Mouse (Mus musculus): Measurements from ENCODE around the gene Krt24. TPM values are rescaled to one million over a fixed set of nuclear protein-coding genes. Genes with fewer than 3 reads are reported as not detected.
A peak's percentile ranks its signal among the peaks of the same experiment; 100 is the strongest.

Gene Krt24
- polyA plus RNA-seq, 1 experiment from 2014 or later: 2.9 TPM

DNA sequence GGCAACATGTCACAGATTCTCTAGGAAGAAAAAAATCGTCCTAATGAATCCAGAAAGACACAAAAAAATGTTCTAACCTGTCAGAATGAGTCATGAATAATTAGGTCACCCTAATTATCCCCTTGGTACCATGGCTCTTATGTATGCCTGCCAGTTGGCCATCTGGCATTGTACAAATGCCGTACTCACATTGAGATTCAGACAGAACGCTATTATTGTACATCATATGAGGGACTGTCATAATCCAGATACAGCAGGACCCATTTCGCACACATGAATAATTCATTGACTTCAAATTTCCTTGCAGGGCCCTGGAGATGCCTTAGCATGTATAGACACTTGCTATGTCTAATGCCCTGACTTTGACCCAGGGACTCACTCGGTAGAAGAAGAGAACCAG lies 1.1 kb downstream of the Krt24 start:
- no peak overlapping the region for H3K4me2 ChIP-seq (replicated peaks)
- no peaks in the 10 kb centered on the region for H3K27me3 ChIP-seq
- no peaks in the 10 kb centered on the region for H3K36me3 ChIP-seq
- ATAC-seq (ENCODE audit: insufficient number of reproducible peaks, low FRiP score, low TSS enrichment, low read depth): no peak
- peaks cover 4% of the 10 kb centered on the region for H3K4me1 ChIP-seq
- no peak overlapping the region for H3K27ac ChIP-seq (replicated peaks)
- no peaks in the 10 kb centered on the region for H3K9me3 ChIP-seq (replicated peaks)
- 64% methylated on average over 5 of the region's 5 CpGs for WGBS
- no peak overlapping the region for H3K9ac ChIP-seq
- H3K4me3 ChIP-seq (replicated peaks): no peak overlapping the region

DNA sequence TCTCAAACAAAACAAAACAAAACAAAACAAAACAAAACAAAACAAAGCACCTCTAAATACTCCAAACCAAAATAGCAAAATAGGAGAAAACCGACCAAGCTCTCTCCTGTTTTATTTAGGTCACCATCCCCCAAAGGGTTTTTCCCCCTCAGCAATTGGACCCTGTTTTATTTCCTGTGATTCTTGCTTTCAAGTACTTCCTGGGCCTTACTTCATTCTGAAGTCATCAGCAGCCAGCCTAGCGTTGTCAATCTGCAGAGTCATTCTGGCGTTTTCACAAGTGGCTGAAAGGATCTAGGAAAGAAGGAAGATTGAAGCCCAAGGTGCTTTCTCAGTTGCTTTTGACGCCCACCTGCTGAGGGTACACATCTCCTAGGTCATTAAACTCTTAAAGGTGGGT lies 1.7 kb downstream of the Krt24 start:
- Histone ChIP-seq H3K36me3 (no peaks in the 10 kb centered on the region), H3K9me3 (replicated peaks) (no peaks in the 10 kb centered on the region), H3K27me3 (no peaks in the 10 kb centered on the region), H3K4me2 (replicated peaks) (no peak overlapping the region), H3K4me1 (peaks cover 4% of the 10 kb centered on the region), H3K4me3 (replicated peaks) (no peak overlapping the region), H3K9ac (no peak overlapping the region), H3K27ac (replicated peaks) (no peak overlapping the region)
- no peak for ATAC-seq (ENCODE audit: insufficient number of reproducible peaks, low FRiP score, low TSS enrichment, low read depth)
- WGBS: 58% methylated on average over 4 of the region's 4 CpGs

DNA sequence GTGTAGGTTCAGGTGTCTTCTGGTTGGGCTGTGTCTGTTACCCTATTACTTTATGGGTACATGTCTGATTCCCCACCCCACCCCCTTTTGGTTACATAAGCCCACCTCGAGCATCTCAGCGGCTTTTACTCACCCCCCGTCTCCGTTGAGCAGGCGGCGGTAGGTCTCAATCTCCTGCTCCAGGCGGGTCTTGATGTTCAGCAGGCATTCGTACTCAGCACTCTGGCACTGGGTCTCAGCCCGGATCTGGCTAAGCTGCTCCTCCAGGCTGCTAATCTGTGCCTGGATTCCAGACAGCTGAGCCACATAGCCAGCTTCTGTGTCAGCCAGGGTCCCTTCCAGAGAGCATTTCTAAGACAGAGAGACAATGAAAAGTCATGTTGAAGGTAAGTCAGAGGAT lies 3.9 kb downstream of the Krt24 start:
- H3K9ac ChIP-seq: no peak overlapping the region
- WGBS: 66% methylated on average over 9 of the region's 9 CpGs
- no peak for ATAC-seq (ENCODE audit: insufficient number of reproducible peaks, low FRiP score, low TSS enrichment, low read depth)
- H3K4me3 ChIP-seq (replicated peaks): no peak overlapping the region
- no peak overlapping the region for H3K4me2 ChIP-seq (replicated peaks)
- no peaks in the 10 kb centered on the region for H3K36me3 ChIP-seq
- H3K27me3 ChIP-seq: no peaks in the 10 kb centered on the region
- H3K9me3 ChIP-seq (replicated peaks): no peaks in the 10 kb centered on the region
- peaks cover 7% of the 10 kb centered on the region for H3K4me1 ChIP-seq
- no peak overlapping the region for H3K27ac ChIP-seq (replicated peaks)

DNA sequence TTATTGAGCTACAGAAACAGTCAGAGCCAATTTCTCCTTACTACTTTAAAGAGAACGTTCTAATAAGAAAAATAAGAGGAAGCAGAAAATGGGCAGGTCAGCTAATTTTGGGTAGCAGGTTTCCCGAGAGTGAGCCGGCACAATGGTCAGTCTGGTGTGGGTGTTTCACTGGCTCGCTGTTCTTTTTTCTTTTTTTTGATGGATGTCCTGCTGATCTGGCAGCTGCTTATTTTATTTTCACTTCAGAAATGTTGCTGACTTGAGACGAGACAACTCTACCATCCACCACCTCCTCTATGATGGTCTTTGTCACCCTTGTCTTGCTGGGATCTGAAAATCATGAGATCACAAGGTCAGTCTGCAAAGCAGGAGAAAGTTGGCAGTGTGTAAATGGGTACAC lies 5.1 kb downstream of the Krt24 start:
- no peaks in the 10 kb centered on the region for H3K27me3 ChIP-seq
- no peak overlapping the region for H3K4me2 ChIP-seq (replicated peaks)
- H3K36me3 ChIP-seq: no peaks in the 10 kb centered on the region
- H3K9me3 ChIP-seq (replicated peaks): no peaks in the 10 kb centered on the region
- H3K9ac ChIP-seq: no peak overlapping the region
- WGBS: 75% methylated on average over 5 of the region's 5 CpGs
- no peak overlapping the region for H3K4me3 ChIP-seq (replicated peaks)
- no peak for ATAC-seq (ENCODE audit: insufficient number of reproducible peaks, low FRiP score, low TSS enrichment, low read depth)
- H3K4me1 ChIP-seq: peaks cover 6% of the 10 kb centered on the region
- H3K27ac ChIP-seq (replicated peaks): no peak overlapping the region

DNA sequence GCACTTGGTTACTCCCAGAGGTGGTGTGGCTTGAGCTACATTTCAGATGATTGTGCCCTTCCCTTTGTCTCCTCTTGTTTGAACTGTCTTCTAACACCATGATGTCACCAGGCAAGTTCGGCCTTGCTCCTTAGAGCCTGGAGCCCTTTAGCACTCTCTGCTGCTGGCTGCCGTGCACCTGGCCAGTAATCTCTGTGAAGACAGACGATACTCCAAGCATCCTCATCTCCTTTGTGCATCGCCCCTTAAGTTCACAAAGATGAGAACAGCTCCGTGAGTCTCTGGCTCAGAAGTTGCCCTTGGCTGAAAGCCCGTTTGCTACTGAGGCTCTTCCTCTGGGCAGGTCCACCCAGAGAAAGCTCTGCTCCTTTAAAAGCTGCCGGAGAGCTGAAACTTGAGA lies 8.3 kb downstream of the Krt24 start:
- H3K9me3 ChIP-seq (replicated peaks): no peaks in the 10 kb centered on the region
- peaks cover 3% of the 10 kb centered on the region; the same call in 1 of the 2 replicates for H3K4me1 ChIP-seq
- 0 out of 2 replicates have a peak overlapping the region, but pooled peaks have one; percentile 44 for H3K27ac ChIP-seq (replicated peaks)
- H3K9ac ChIP-seq: no peak overlapping the region
- H3K4me3 ChIP-seq (replicated peaks): no peak overlapping the region
- 31% methylated on average over 7 of the region's 7 CpGs for WGBS
- peaks cover 3% of the 10 kb centered on the region; the same call in 1 of the 2 replicates for H3K27me3 ChIP-seq
- no peak overlapping the region for H3K4me2 ChIP-seq (replicated peaks)
- ATAC-seq (ENCODE audit: insufficient number of reproducible peaks, low FRiP score, low TSS enrichment, low read depth): no peak
- H3K36me3 ChIP-seq: no peaks in the 10 kb centered on the region

DNA sequence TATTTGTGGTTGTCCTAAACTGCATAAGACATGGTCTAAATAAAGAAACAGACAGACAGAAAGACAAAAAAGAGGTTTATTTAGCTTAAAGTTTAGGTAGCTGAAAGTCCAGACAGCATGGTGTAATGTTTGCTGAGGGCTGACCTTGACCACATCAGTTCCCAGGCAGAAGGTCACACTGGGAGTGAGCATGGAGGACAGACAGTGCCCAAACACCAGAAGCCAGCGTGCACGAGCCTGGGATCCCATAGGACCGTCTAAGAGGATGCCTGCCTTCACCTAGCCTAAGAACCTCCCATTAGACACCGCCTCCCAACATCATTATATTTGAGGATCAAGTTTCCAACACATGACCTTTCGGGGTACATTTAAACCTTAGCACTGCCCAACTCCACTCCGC lies 9.4 kb downstream of the Krt24 start:
- peaks cover 3% of the 10 kb centered on the region; the same call in 1 of the 2 replicates for H3K27me3 ChIP-seq
- H3K4me3 ChIP-seq (replicated peaks): no peak overlapping the region
- H3K4me2 ChIP-seq (replicated peaks): no peak overlapping the region
- H3K9ac ChIP-seq: no peak overlapping the region
- H3K27ac ChIP-seq (replicated peaks): no peak overlapping the region
- ATAC-seq (ENCODE audit: insufficient number of reproducible peaks, low FRiP score, low TSS enrichment, low read depth): no peak
- H3K4me1 ChIP-seq: peaks cover 3% of the 10 kb centered on the region; the same call in 1 of the 2 replicates
- H3K36me3 ChIP-seq: no peaks in the 10 kb centered on the region
- no peaks in the 10 kb centered on the region for H3K9me3 ChIP-seq (replicated peaks)
- 60% methylated on average over 6 of the region's 6 CpGs for WGBS

DNA sequence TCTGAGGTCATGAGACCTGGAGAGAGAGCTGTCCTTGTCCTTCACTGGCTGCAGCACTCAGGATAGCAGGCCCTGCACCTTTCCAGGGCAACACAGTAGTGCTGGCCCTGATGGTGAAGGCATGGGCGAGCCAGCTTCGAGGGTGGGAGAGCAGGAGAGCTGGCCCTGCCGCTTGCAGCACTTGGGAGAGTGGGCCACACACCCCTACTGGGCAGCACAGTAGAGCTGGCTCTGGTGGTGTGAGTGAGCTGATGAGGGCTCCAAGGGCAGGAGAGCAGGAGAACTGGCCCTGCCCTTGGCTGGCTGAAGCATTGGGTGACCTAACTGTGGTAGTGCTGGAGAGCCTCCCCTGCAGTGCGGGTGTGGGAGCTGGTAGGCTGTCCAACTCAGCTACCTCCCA lies 12.3 kb downstream of the Krt24 start:
- WGBS: 86% methylated on average over 4 of the region's 4 CpGs

DNA sequence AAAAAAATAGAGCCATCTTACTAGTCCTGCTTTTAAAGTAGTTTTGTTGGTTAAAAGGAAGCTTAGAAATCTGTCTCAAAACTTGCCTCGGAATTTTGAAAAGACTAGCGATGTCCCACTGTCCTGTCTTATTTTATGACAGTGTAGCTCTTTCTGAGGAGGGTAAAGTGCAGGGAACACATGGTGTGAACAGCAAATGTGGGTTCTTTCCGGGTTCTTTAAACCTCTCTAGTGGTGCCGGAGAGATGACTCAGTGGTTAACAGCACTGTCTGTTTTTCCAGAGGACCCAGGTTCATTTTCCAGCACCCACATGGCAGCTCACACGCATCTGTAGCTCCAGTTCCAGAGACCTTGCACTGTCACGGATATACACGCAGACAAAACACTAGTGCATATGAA lies 15.9 kb downstream of the Krt24 start:
- Histone ChIP-seq H3K9ac (no peak overlapping the region), H3K4me2 (replicated peaks) (no peak overlapping the region), H3K36me3 (no peaks in the 10 kb centered on the region), H3K4me3 (replicated peaks) (no peak overlapping the region), H3K27ac (replicated peaks) (0 out of 2 replicates have a peak overlapping the region, but pooled peaks have one; percentile 4), H3K27me3 (peaks cover 3% of the 10 kb centered on the region; the same call in 1 of the 2 replicates), H3K9me3 (replicated peaks) (no peaks in the 10 kb centered on the region), H3K4me1 (no peaks in the 10 kb centered on the region)
- WGBS: 70% methylated on average over 7 of the region's 7 CpGs
- ATAC-seq (ENCODE audit: insufficient number of reproducible peaks, low FRiP score, low TSS enrichment, low read depth): no peak

More for the DNA sequence above, 12.3 kb downstream of the Krt24 start:
- no peaks in the 10 kb centered on the region for H3K9me3 ChIP-seq (replicated peaks)
- H3K4me2 ChIP-seq (replicated peaks): no peak overlapping the region
- no peak overlapping the region for H3K9ac ChIP-seq
- no peak overlapping the region for H3K27ac ChIP-seq (replicated peaks)
- H3K27me3 ChIP-seq: peaks cover 3% of the 10 kb centered on the region; the same call in 1 of the 2 replicates
- H3K4me1 ChIP-seq: peaks cover 3% of the 10 kb centered on the region; the same call in 1 of the 2 replicates
- H3K36me3 ChIP-seq: no peaks in the 10 kb centered on the region
- no peak overlapping the region for H3K4me3 ChIP-seq (replicated peaks)
- ATAC-seq (ENCODE audit: insufficient number of reproducible peaks, low FRiP score, low TSS enrichment, low read depth): no peak

DNA sequence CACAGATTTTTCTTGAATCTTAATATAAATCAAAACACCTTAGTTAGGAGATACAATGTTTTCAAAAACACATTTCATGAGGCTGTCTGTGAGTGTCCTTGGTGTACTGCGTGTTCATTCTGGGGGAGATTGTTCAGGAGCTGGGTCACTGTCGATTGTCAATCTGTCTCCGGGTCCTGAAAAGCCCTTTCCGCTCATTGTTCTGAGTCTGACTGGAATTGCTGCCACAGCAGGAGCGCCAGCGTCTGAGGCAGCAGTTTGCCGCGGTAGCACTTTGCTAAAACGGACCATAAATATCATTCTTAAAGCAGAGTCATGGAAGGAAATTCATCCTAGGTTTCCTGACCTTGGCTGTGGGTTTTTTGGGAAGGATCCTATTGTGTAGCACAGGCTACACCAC lies 19.3 kb downstream of the Krt24 start:
- H3K4me2 ChIP-seq (replicated peaks): no peak overlapping the region
- no peak overlapping the region for H3K4me3 ChIP-seq (replicated peaks)
- WGBS: 52% methylated on average over 9 of the region's 9 CpGs
- H3K27me3 ChIP-seq: no peaks in the 10 kb centered on the region
- H3K36me3 ChIP-seq: no peaks in the 10 kb centered on the region
- H3K9ac ChIP-seq: no peak overlapping the region
- no peak for ATAC-seq (ENCODE audit: insufficient number of reproducible peaks, low FRiP score, low TSS enrichment, low read depth)
- no peaks in the 10 kb centered on the region for H3K4me1 ChIP-seq
- H3K27ac ChIP-seq (replicated peaks): no peak overlapping the region
- no peaks in the 10 kb centered on the region for H3K9me3 ChIP-seq (replicated peaks)

DNA sequence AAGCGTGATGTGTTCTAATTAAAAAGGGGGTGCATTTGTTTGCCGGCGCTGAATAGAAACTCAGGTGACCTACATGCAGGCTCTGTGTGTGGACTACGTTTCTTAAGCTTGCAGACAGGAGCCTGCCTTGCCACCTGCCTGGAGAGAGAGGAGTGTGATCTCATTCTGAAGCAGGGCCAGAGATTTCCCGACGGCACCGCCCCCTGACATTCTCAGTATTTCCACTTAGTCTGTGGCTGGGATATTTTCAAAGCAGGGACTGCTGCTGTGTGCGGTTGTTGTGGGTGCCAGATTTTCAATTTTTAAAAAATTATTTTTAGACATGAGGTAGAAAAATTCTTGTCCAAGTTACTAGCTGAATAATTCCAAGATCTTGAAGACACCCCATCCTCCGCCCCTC lies 19.8 kb downstream of the Krt24 start:
- no peak for ATAC-seq (ENCODE audit: insufficient number of reproducible peaks, low FRiP score, low TSS enrichment, low read depth)
- H3K36me3 ChIP-seq: no peaks in the 10 kb centered on the region
- no peaks in the 10 kb centered on the region for H3K4me1 ChIP-seq
- no peak overlapping the region for H3K27ac ChIP-seq (replicated peaks)
- H3K4me3 ChIP-seq (replicated peaks): no peak overlapping the region
- H3K9ac ChIP-seq: no peak overlapping the region
- WGBS: 62% methylated on average over 9 of the region's 9 CpGs
- H3K4me2 ChIP-seq (replicated peaks): no peak overlapping the region
- H3K9me3 ChIP-seq (replicated peaks): no peaks in the 10 kb centered on the region
- H3K27me3 ChIP-seq: no peaks in the 10 kb centered on the region

DNA sequence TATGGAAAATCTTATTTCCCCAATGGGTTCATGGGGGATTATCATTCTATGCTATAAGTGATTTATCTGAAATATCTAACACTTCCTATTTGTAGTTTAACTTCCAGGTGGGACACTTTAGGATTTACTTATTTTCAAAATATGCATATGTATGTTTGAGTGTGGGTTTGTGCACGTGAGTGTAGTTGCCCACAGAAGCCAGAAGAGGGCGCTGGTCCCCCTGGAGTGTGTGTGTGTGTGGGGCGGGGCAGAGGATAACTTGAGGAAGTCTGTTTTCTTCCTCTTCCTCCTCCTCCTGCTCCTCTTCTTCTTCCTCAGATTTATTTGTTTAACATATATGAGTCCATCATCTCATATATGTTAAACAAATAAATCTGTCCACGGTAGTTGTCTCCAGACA lies 28.8 kb downstream of the Krt24 start:
- Histone ChIP-seq H3K4me1 (no peaks in the 10 kb centered on the region), H3K4me2 (replicated peaks) (no peak overlapping the region), H3K9me3 (replicated peaks) (no peaks in the 10 kb centered on the region), H3K27me3 (no peaks in the 10 kb centered on the region), H3K36me3 (no peaks in the 10 kb centered on the region), H3K9ac (no peak overlapping the region), H3K4me3 (replicated peaks) (no peak overlapping the region), H3K27ac (replicated peaks) (no peak overlapping the region)
- WGBS: 76% methylated on average over 4 of the region's 4 CpGs
- ATAC-seq (ENCODE audit: insufficient number of reproducible peaks, low FRiP score, low TSS enrichment, low read depth): no peak

DNA sequence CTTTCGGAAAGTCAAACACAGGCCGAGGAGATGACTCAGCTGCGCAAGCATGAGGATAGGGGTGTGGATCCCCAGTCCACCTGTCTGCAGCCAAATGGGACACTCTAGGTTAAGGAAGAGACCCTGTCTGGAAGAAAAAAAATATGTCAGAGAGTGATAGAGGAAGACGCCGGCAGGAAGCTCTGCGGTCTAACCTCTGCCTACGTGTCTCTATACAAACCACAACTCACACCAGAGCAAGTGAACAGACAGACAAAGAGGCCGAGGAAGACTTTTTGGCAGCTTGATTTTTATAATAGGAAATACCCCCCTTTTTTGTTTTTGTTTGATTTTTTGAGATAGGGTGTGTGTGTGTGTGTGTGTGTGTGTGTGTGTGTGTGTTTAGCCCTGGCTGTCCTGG lies 29.7 kb downstream of the Krt24 start:
- no peak for ATAC-seq (ENCODE audit: insufficient number of reproducible peaks, low FRiP score, low TSS enrichment, low read depth)
- H3K36me3 ChIP-seq: no peaks in the 10 kb centered on the region
- H3K4me1 ChIP-seq: 0 out of 2 replicates have a peak, but pooled peaks cover under 1% of the 10 kb centered on the region
- no peak overlapping the region for H3K9ac ChIP-seq
- no peaks in the 10 kb centered on the region for H3K9me3 ChIP-seq (replicated peaks)
- H3K27ac ChIP-seq (replicated peaks): no peak overlapping the region
- 93% methylated on average over 8 of the region's 8 CpGs for WGBS
- no peak overlapping the region for H3K4me2 ChIP-seq (replicated peaks)
- H3K27me3 ChIP-seq: no peaks in the 10 kb centered on the region
- H3K4me3 ChIP-seq (replicated peaks): no peak overlapping the region

Data from embryonic facial prominence, embryonic 15.5 days (tissue).